Mouse (Mus musculus) lung, embryonic 15.5 days (tissue): Measurements from ENCODE around the gene Gjb5. TPM values are rescaled to one million over a fixed set of nuclear protein-coding genes. Genes with fewer than 3 reads are reported as not detected.

Source experiments
- polyA plus RNA-seq: library from polyadenylated mRNA; unstranded; fragments of >200 nt; fragmentation: Nextera tagmentation; extraction: Ambion mirVana; gene quantifications from 2 replicates; pipeline ENCODE4 v1.2.1, GENCODE M21; 2015

Gene Gjb5
- polyA plus RNA-seq, 1 experiment from 2014 or later, result 0.57 TPM

Other genes starting within 250 kb of the Gjb5 start
- 18.8 and 21.3 TPM in 2 replicates for gene Tmem35b, start 234.5 kb downstream of the Gjb5 start, polyA plus RNA-seq
- gene Dlgap3, start 189.0 kb downstream of the Gjb5 start, polyA plus RNA-seq, result 0.75 and 0.77 TPM in 2 replicates
- gene Smim12, start 114.4 kb downstream of the Gjb5 start, polyA plus RNA-seq, result 57.2 and 63.1 TPM in 2 replicates
- 31.2 and 33.2 TPM in 2 replicates for gene Gja4, start 44.1 kb downstream of the Gjb5 start, polyA plus RNA-seq
- 1.6 and 2.0 TPM in 2 replicates for gene Gjb3, start 27.3 kb downstream of the Gjb5 start, polyA plus RNA-seq
- gene Gjb4, start 4.1 kb downstream of the Gjb5 start, polyA plus RNA-seq, result 0.10 TPM in 1 of 2 replicates, not detected in the other